Mouse (Mus musculus): ENCODE data around the gene Uprt.

- TF ChIP-seq POLR2A (IDR thresholded peaks at IDR 0.05; ENCODE audit: insufficient read length, low read depth): no peak
- no peak for TF ChIP-seq MAX (IDR thresholded peaks at IDR 0.05; ENCODE audit: low read depth)
- TF ChIP-seq E2F4 (IDR thresholded peaks at IDR 0.05; ENCODE audit: insufficient read depth): no peak
- TF ChIP-seq MYOG (IDR thresholded peaks at IDR 0.05; ENCODE audit: control insufficient read depth in 1 of 3, insufficient read depth in 1 of 3, insufficient read length in 2 of 3, low read depth in 2 of 3): no peak
- TF ChIP-seq MYOD1 (IDR thresholded peaks at IDR 0.05; ENCODE audit: control insufficient read depth in 1 of 3, insufficient read length in 2 of 3, low read depth in 2 of 3): no peak
- TF ChIP-seq POLR2AphosphoS2 (IDR thresholded peaks at IDR 0.05; ENCODE audit: insufficient read length, low read depth): no peak
- TF ChIP-seq TCF12 (IDR thresholded peaks at IDR 0.05; ENCODE audit: insufficient read depth, poor library complexity, severe bottlenecking): no peak
- TF ChIP-seq USF1 (IDR thresholded peaks at IDR 0.05; ENCODE audit: low read depth): no peak
Measured at GRCm38 (mm10) chrX:104488870-104489467, 6.4 kb downstream of the Uprt start.

Data from myocyte (in vitro differentiated cells).